Mouse (Mus musculus) layer of hippocampus, adult 18-20 months (tissue): ENCODE results near the gene Top3a. TPM values are rescaled to one million over a fixed set of nuclear protein-coding genes. Genes with fewer than 3 reads are reported as not detected.

ENCODE experiments used
- microRNA-seq, 2 experiments: library from miRNA; unstranded; fragments of <30 nt; microRNA quantifications; one replicate each; pipeline ENCODE4 v1.2.0; 2021
- total RNA-seq, 2 experiments: library from RNA; stranded (reverse); gene quantifications; 2 replicates each; pipeline ENCODE4 v1.2.3; 2021

Gene Top3a
- total RNA-seq, 2 experiments from 2014 or later = 5.7 to 6.0 TPM

Small RNA genes lying within 50 kb of the gene (microRNA-seq; reads per million reads assigned to microRNA genes)
- gene Mir5100 = 0.25 to 0.39 reads per million in 2 experiments

Other genes with a start within 250 kb of the Top3a start
- 10 to 100 TPM; 62.2 to 63.2 TPM for gene Alkbh5, start 241.0 kb downstream of the Top3a start, total RNA-seq
- 10 to 100 TPM; 39.2 to 41.1 TPM for gene Llgl1, start 77.6 kb downstream of the Top3a start, total RNA-seq
- 10 to 100 TPM; 63.4 to 63.6 TPM for gene Flii, start 50.1 kb downstream of the Top3a start, total RNA-seq
- gene Mief2, start 49.0 kb downstream of the Top3a start, total RNA-seq = 10 to 100 TPM; 22.9 to 26.2 TPM
- 10 to 100 TPM; 32.9 to 34.1 TPM for gene Smcr8, start 159 bp upstream of the Top3a start, total RNA-seq
- 1 to 10 TPM; 5.1 to 7.2 TPM for gene Shmt1, start 34.4 kb upstream of the Top3a start, total RNA-seq
- gene Dhrs7b, start 53.3 kb upstream of the Top3a start, total RNA-seq = 10 to 100 TPM; 27.2 to 30.8 TPM
- 10 to 100 TPM; 29.4 to 30.7 TPM for gene Tmem11, start 101.9 kb upstream of the Top3a start, total RNA-seq
- gene Natd1, start 137.4 kb upstream of the Top3a start, total RNA-seq = 10 to 100 TPM in 1 of 2 experiments, 1 to 10 TPM in 1; 9.6 to 12.1 TPM
- 10 to 100 TPM; 12.0 to 12.8 TPM for gene Map2k3, start 154.7 kb upstream of the Top3a start, total RNA-seq
- 1 to 10 TPM; 6.6 to 8.8 TPM for gene Kcnj12, start 245.2 kb upstream of the Top3a start, total RNA-seq